In the genomic region with DNA sequence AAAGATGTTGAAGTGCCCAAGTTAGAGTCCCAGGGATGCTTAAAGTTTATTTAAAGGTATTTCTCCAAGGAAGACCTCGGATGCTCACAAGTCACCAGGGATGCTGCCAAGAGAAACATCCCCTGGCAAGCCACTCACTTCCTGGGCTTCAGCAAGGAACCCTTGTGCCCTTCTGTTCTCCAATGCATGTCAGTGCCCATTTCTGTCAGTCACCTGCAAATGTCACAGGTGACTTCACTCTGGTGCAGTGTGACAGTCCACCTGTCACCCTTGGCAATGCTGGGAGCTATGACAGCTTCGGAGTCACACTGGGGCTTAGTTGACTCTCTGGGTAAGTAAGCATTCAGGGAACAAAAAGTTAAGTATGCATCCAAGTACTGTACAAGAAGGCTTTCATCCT, we compare ENCODE assay signal across 16 mouse cellular contexts. TPM values are rescaled to one million over a fixed set of nuclear protein-coding genes. Genes with fewer than 3 reads are reported as not detected.
DNase-seq lines count a peak whose midpoint lies in the region; ATAC-seq lines count a peak whose summit lies in the region.
"Had no signal": no experiment of that assay in that cellular context is flagged by ENCODE, and none has a peak within 500 bp of the region (broad histone marks: within the 10 kb centered on the region; RNA-seq: fewer than 3 reads in every experiment).

No protein-coding gene starts in this region.

- 90% methylated on average over 2 of the region's 2 CpGs for WGBS in midbrain, embryonic 16.5 days
- WGBS in midbrain, embryonic 11.5 days: 96% methylated on average over 2 of the region's 2 CpGs
- 82% methylated on average over 2 of the region's 2 CpGs for WGBS in kidney, embryonic 16.5 days

- H3K4me1 ChIP-seq in midbrain, embryonic 16.5 days (ENCODE audit: control insufficient read depth, insufficient read depth, low read length): peaks cover 15% of the 10 kb centered on the region
- H3K4me1 ChIP-seq in midbrain, embryonic 11.5 days (ENCODE audit: control insufficient read depth, insufficient read depth, low read length): no peaks in the 10 kb centered on the region
- no peaks in the 10 kb centered on the region for H3K4me1 ChIP-seq in kidney, embryonic 16.5 days (ENCODE audit: insufficient read depth, low read length)
- H3K4me1 ChIP-seq: embryonic facial prominence, embryonic 13.5 days; heart, embryonic 13.5 days had no signal

- H3K9me3 ChIP-seq in midbrain, embryonic 16.5 days (replicated peaks; ENCODE audit: control insufficient read depth, low read length, poor library complexity, severe bottlenecking): no peaks in the 10 kb centered on the region
- no peaks in the 10 kb centered on the region for H3K9me3 ChIP-seq in midbrain, embryonic 11.5 days (ENCODE audit: control insufficient read depth, low read length)
- no peaks in the 10 kb centered on the region for H3K9me3 ChIP-seq in kidney, embryonic 16.5 days (ENCODE audit: low read length)
- H3K9me3 ChIP-seq: embryonic facial prominence, embryonic 13.5 days; forebrain, embryonic 13.5 days; heart, embryonic 13.5 days had no signal

- no peak overlapping the region for H3K4me2 ChIP-seq in midbrain, embryonic 16.5 days (ENCODE audit: low read length)
- no peak overlapping the region for H3K4me2 ChIP-seq in midbrain, embryonic 11.5 days
- no peak overlapping the region for H3K4me2 ChIP-seq in kidney, embryonic 16.5 days (replicated peaks; ENCODE audit: low read depth, low read length)
- H3K4me2 ChIP-seq: embryonic facial prominence, embryonic 13.5 days; forebrain, embryonic 13.5 days; heart, embryonic 13.5 days had no signal

- H3K4me3 ChIP-seq in midbrain, embryonic 16.5 days (ENCODE audit: low read depth, low read length): no peak overlapping the region
- no peak overlapping the region for H3K4me3 ChIP-seq in midbrain, embryonic 11.5 days (ENCODE audit: low read depth, low read length)
- no peak overlapping the region for H3K4me3 ChIP-seq in kidney, embryonic 16.5 days (ENCODE audit: low read length)
- H3K4me3 ChIP-seq: embryonic facial prominence, embryonic 13.5 days; forebrain, embryonic 13.5 days; gastrocnemius, adult 2 months; heart, embryonic 13.5 days had no signal

- peaks cover 3% of the 10 kb centered on the region; the same call in 1 of the 2 replicates for H3K27me3 ChIP-seq in midbrain, embryonic 16.5 days (ENCODE audit: control insufficient read depth, insufficient read depth, low read depth, low read length)
- no peaks in the 10 kb centered on the region for H3K27me3 ChIP-seq in midbrain, embryonic 11.5 days (ENCODE audit: control insufficient read depth, insufficient read depth, low read length)
- peaks cover 12% of the 10 kb centered on the region for H3K27me3 ChIP-seq in kidney, embryonic 16.5 days (ENCODE audit: insufficient read depth, low read length)
- H3K27me3 ChIP-seq: Patski had no signal

- no peak for DNase-seq in midbrain, embryonic 11.5 days (ENCODE audit: low spot score, missing footprints)
- peak; percentile 87 for DNase-seq in cerebellum, adult 11-12 months
- peak; percentile 88 for DNase-seq in cerebellum, adult 9-10 months
- DNase-seq in cerebellum, postnatal 25 days: peak; percentile 83 to 85
- no peak for DNase-seq in urinary bladder, postnatal 25 days (ENCODE audit: low spot score)
- DNase-seq in testis, postnatal 14 days (ENCODE audit: low spot score): no peak

- no peaks in the 10 kb centered on the region for H3K36me3 ChIP-seq in midbrain, embryonic 16.5 days (ENCODE audit: control insufficient read depth, insufficient read depth, low read length)
- no peaks in the 10 kb centered on the region for H3K36me3 ChIP-seq in midbrain, embryonic 11.5 days (ENCODE audit: control insufficient read depth, insufficient read depth, low read length)
- no peaks in the 10 kb centered on the region for H3K36me3 ChIP-seq in kidney, embryonic 16.5 days (ENCODE audit: insufficient read depth, low read length)
- H3K36me3 ChIP-seq: embryonic facial prominence, embryonic 13.5 days; heart, embryonic 13.5 days had no signal

- H3K27ac ChIP-seq in midbrain, embryonic 16.5 days (ENCODE audit: low read length): no peak overlapping the region
- no peak overlapping the region for H3K27ac ChIP-seq in midbrain, embryonic 11.5 days (ENCODE audit: low read depth, low read length)
- H3K27ac ChIP-seq in kidney, embryonic 16.5 days (ENCODE audit: low read length): no peak overlapping the region
- H3K27ac ChIP-seq: embryonic facial prominence, embryonic 13.5 days; forebrain, embryonic 13.5 days; gastrocnemius, adult 2 months; heart, embryonic 13.5 days had no signal

- no peak overlapping the region for H3K9ac ChIP-seq in midbrain, embryonic 16.5 days (ENCODE audit: low read depth, low read length)
- H3K9ac ChIP-seq in midbrain, embryonic 11.5 days (ENCODE audit: low read length): no peak overlapping the region
- H3K9ac ChIP-seq in kidney, embryonic 16.5 days (replicated peaks; ENCODE audit: low read length): no peak overlapping the region
- H3K9ac ChIP-seq: embryonic facial prominence, embryonic 13.5 days; forebrain, embryonic 13.5 days; heart, embryonic 13.5 days had no signal

- peak; percentile 25 for ATAC-seq in midbrain, embryonic 16.5 days
- ATAC-seq in midbrain, embryonic 11.5 days (ENCODE audit: low FRiP score): no peak
- ATAC-seq in kidney, embryonic 16.5 days (ENCODE audit: low FRiP score, low TSS enrichment): no peak
- ATAC-seq: activated CD4-positive, CD25-positive, alpha-beta regulatory T cell, adult 4 months; inflammation-experienced regulatory T-cells, adult 6 months; intestine, postnatal 0 days had no signal

RNA-seq across cellular contexts. Expression of gene Kirrel3, which starts 12.4 kb away (rescaled TPM):
- polyA plus RNA-seq in midbrain, embryonic 16.5 days (2015; fragmentation: Nextera tagmentation; extraction: Ambion mirVana): 54.0 and 55.2 TPM in 2 replicates
- 6.0 and 6.9 TPM in 2 replicates for polyA plus RNA-seq in midbrain, embryonic 11.5 days (2014; fragmentation: Nextera tagmentation; extraction: Ambion mirVana)
- polyA plus RNA-seq in kidney, embryonic 16.5 days (2015; fragmentation: Nextera tagmentation; extraction: Ambion mirVana): 2.6 and 3.6 TPM in 2 replicates
- polyA plus RNA-seq: activated CD4-positive, CD25-positive, alpha-beta regulatory T cell, adult 4 months had no signal

Comparison
In these comparisons a context has a peak if more than half of its experiments do, and no peak if none do; other contexts are left out.
1. DNase-seq: peak in cerebellum, adult 11-12 months (single experiment), cerebellum, adult 9-10 months (single experiment) and cerebellum, postnatal 25 days (2 of 2); none in midbrain, embryonic 11.5 days (single experiment), urinary bladder, postnatal 25 days (single experiment) and testis, postnatal 14 days (single experiment).